Mouse (Mus musculus) megakaryocyte, embryonic 14.5 days (primary cell): Measurements from ENCODE around the gene Lrrc51.

Experiments used
- FLI1 ChIP-seq: IDR thresholded peaks from 2 replicates; pipeline ENCODE4 v1.6.1; 2012; ENCODE audit warnings: low read length, inconsistent platforms, mixed read lengths
- GATA1 ChIP-seq: IDR thresholded peaks from 3 replicates; pipeline ENCODE4 v1.6.1; 2012; ENCODE audit warnings: mixed read lengths, low read length, inconsistent platforms, borderline replicate concordance

DNA sequence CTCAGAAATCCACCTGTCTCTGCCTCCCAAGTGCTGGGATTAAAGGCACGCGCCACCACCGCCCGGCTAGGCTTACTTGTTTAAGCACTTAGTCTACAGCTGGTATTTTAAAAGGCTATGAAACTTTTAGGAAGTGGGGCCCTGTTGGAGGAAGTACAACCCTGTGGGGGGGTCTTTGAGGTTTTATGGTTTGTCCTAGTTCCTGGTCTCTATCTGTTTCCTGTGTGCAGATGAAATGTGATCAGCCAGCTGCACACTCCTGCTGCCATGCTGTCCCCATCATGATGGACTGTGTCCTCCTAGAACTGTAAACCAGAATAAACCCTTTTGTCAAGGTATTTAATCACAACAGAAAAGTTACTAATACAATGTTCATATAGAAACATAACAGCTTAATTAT, 49.5 kb downstream of the Lrrc51 start:
- TF ChIP-seq GATA1 (no peak), FLI1 (no peak)
